Mouse (Mus musculus) kidney, adult 9 months (tissue): ENCODE data around the gene Odam.

Experiments used
- DNase-seq: peaks from one replicate; pipeline ENCODE4 v3.0.0; 2022

Odam gene

DNA sequence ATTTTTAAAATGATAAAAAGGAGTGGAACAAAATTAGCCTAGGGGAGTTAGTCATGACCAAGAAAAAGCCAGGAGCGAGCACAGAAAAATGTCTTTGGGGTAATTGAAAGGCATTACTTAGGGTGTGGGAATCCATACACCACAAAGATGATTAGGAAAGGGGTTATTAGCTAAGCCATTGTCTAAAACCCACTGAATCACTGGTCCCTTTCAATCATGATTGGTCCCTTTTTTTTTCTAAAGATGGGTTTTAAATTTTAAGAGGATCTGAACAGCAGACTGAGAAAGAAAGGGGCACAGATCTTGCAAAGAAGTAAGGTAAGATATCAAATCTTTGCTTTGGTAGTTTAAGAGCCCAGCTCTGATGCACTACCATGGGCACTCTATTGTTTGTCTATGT, at the start of gene Odam:
TSS of gene Odam (plus strand) at position 301 of the 400 bp plus-strand sequence.
- no peak for DNase-seq

DNA sequence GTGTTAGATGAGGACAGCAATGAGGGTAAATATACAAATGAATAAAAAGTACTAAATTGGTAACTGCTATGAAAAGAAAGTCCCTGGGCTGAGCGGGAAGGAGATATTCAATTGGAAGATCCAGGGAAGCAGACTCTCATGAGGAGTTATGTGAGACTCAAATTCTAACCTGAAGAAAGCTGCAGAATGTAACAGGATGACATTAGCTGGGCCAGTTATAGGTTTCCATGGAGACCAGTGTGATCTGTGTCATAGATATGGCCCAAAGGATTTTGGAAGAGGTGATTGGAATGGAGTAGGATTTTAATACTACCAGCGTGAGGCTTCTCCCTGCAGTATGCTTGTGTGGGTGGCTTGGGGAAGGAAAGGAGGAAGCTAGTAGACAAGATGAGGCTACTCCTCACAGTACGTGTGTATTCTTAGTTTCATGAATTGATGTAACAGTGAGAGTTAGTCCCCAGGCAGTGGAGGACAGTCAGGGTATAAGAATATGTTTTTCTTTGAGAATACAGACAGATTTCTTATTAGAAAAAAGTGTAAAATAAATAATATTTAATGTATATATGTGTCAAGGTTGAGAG, 29.6 kb upstream of the Odam start:
- no peak for DNase-seq

DNA sequence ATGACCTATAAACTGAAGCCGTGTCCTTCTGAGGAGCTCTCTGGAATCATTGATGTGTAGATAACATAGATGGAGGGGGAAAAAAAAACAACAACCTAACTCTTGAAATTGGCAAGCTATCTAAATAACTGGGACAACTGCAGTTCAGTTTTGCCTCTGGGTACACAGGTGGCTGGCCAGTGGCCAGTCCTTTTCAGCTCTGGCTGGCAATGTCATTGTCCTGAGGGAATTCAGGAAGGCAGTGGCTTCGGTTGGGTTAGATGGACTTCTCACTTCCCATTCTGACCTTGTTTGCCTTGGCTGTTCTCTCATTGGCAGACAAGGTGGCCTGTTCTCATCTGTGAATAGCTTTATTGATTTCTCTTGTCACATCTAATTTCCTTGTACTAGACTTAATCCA, 14.7 kb upstream of the Odam start:
- DNase-seq: peak; percentile 18

- DNase-seq: no peak
These were observed 13.4 kb upstream of the Odam start for GRCm38 (mm10) chr5:87871423-87871822.

- no peak for DNase-seq
These were observed 40.5 kb downstream of the Odam start, which contains the start of gene Csn3 for GRCm38 (mm10) chr5:87925372-87925771. Csn3 (plus strand) TSS chr5:87925579.

DNA sequence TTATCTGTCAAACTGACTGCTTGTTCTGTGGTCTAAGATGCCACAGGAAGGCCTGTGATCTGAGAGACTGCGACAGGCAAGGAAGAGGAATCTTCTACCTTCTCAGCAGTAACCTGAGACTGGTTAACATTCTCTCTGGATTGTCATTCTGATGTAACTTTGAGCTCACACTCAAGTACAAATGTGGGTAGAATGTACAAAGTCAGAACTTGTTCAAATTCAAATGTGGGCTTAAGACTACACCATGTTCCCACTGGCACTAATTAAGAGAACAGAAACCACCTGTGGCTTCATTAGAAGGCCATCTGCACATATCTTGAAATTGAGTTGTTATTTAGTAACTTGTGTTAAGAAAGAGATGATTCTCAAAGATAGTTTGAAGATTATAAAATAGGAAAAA, 46.8 kb downstream of the Odam start:
- no peak for DNase-seq

DNA sequence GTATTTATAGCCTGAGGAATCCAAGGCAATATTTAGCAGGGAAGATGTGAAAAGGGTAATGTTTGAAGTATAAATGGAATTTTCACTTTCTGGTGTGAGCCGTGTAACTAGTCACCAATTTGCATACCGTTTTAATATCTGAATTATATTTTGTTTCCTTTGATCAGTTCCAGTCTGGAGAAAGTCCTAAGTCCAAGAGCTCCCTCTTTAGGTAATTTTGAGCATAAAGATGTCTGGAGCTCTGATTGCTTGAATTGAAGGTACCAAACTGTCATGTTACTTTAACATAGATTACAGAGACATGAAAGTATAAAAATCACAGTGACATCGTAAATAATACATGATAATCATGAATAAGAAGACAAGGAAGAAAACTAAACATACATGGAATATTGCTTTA, 55.9 kb downstream of the Odam start:
- no peak for DNase-seq

DNA sequence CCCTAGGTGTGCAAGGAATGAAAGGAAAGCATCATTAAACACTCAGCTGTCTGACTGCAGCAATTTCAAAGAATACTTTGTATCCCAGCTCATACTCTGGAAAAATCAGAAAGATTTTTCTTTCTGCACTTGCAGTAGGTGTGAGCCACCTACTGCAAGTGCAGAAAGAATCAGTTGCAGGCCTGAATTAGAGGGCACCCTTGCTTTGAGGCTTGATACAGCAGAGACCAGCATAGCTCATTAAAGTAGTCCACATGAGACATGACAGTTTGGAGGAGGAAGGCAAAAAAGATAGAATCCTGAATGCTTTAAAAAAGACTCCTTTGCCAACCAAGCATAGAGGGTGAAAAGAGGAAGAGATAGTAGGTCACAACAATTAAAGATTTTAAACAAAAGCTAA, 57.7 kb downstream of the Odam start:
- DNase-seq: no peak
